Mouse (Mus musculus) ES-Bruce4 (cell line): ENCODE results near the gene Rnf11.

Source experiments
- CTCF ChIP-seq: IDR thresholded peaks from one replicate; pipeline ENCODE4 v1.8.1; 2011; ENCODE audit warnings: low read depth, low read length
- EP300 ChIP-seq: IDR thresholded peaks from 2 replicates; pipeline ENCODE4 v1.6.1; 2011; ENCODE audit warnings: low read depth, low read length; ENCODE audit not compliant: insufficient read depth
- POLR2A ChIP-seq: IDR thresholded peaks from one replicate; pipeline ENCODE4 v1.8.1; 2011; ENCODE audit warnings: low read length; ENCODE audit not compliant: insufficient read depth

GRCm38 (mm10) chr4:109481424-109481823 lies 3.1 kb downstream of the Rnf11 start:
- TF ChIP-seq CTCF (no peak), POLR2A (no peak), EP300 (no peak)
